In the genomic region with DNA sequence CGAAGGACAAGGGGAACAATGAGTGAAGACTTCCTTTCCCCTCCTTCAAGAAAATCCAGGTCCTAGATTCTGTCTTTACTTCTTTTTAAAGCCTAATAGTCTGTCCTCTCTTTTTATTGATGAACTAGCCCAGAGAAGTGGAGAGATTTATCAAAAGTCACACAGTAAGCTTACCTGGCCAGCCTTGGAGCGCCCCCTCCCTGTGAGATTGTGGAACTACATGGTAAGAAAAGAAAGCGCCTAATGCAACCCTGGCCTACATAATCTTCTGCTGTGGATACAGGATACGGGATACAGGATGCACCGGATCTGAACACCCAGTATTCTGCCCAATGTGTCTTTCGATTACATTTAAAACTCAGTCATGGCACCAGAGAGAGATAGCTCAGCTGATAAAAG, we compare ENCODE assay signal across 9 mouse cellular contexts.
A peak's percentile ranks its signal among the peaks of the same experiment; 100 is the strongest.
DNase-seq lines count a peak whose midpoint lies in the region; ATAC-seq and TF ChIP-seq lines count a peak whose summit lies in the region.
"Had no signal": no experiment of that assay in that cellular context is flagged by ENCODE, and none has a peak within 500 bp of the region (broad histone marks: within the 10 kb centered on the region; RNA-seq: fewer than 3 reads in every experiment).

No protein-coding gene starts in this region.

- H3K27ac ChIP-seq in hindbrain, postnatal 0 days = no peak overlapping the region
- no peak overlapping the region for H3K27ac ChIP-seq in hindbrain, embryonic 12.5 days
- H3K27ac ChIP-seq: macrophage had no signal

- H3K4me2 ChIP-seq in hindbrain, postnatal 0 days (ENCODE audit: low read depth, low read length) = no peak overlapping the region
- no peak overlapping the region for H3K4me2 ChIP-seq in hindbrain, embryonic 12.5 days (replicated peaks)

- 74% methylated on average over 6 of the region's 6 CpGs for WGBS in hindbrain, postnatal 0 days
- 62% methylated on average over 6 of the region's 6 CpGs for WGBS in hindbrain, embryonic 12.5 days

- DNase-seq in hindbrain, postnatal 0 days (ENCODE audit: low spot score) = no peak
- DNase-seq in A20 (ENCODE audit: low read depth, low spot score) = peak; percentile 48
- DNase-seq in NIH3T3 (ENCODE audit: low read depth) = peak; percentile 27
- DNase-seq in lung, postnatal 36 days = peak; percentile 14
- DNase-seq in cerebellum, adult 9-11 months = no peak
- DNase-seq in left cerebral cortex, adult 18-20 months (ENCODE audit: low spot score in 2 of 2) = no peak
- DNase-seq in adrenal gland, postnatal 4 days (ENCODE audit: low spot score in 2 of 2) = no peak

- H3K4me3 ChIP-seq in hindbrain, postnatal 0 days (ENCODE audit: low read length) = no peak overlapping the region
- no peak overlapping the region for H3K4me3 ChIP-seq in hindbrain, embryonic 12.5 days

- no peak for ATAC-seq in hindbrain, postnatal 0 days
- ATAC-seq in hindbrain, embryonic 12.5 days (ENCODE audit: low FRiP score) = no peak

- H3K4me1 ChIP-seq in hindbrain, postnatal 0 days (ENCODE audit: insufficient read depth, low read length) = no peaks in the 10 kb centered on the region
- H3K4me1 ChIP-seq in hindbrain, embryonic 12.5 days = peaks cover 22% of the 10 kb centered on the region

- no peaks in the 10 kb centered on the region for H3K9me3 ChIP-seq in hindbrain, postnatal 0 days (ENCODE audit: low read length)
- no peaks in the 10 kb centered on the region for H3K9me3 ChIP-seq in hindbrain, embryonic 12.5 days (replicated peaks)

- no peaks in the 10 kb centered on the region for H3K36me3 ChIP-seq in hindbrain, postnatal 0 days (ENCODE audit: insufficient read depth, low read length)
- no peaks in the 10 kb centered on the region for H3K36me3 ChIP-seq in hindbrain, embryonic 12.5 days

- TF ChIP-seq CTCF in hindbrain, postnatal 0 days (IDR thresholded peaks at IDR 0.05; ENCODE audit: low read depth) = peak; percentile 41

- no peak overlapping the region for H3K9ac ChIP-seq in hindbrain, postnatal 0 days (replicated peaks; ENCODE audit: low read length)
- H3K9ac ChIP-seq in hindbrain, embryonic 12.5 days = no peak overlapping the region

- H3K27me3 ChIP-seq in hindbrain, postnatal 0 days (ENCODE audit: insufficient read depth, low read length) = no peaks in the 10 kb centered on the region; the same call in 1 of the 2 replicates
- peaks cover 17% of the 10 kb centered on the region for H3K27me3 ChIP-seq in hindbrain, embryonic 12.5 days

Comparison
In these comparisons a context has a peak if more than half of its experiments do, and no peak if none do; other contexts are left out.
1. DNase-seq: peak in A20 (single experiment), NIH3T3 (single experiment) and lung, postnatal 36 days (single experiment); none in hindbrain, postnatal 0 days (single experiment), cerebellum, adult 9-11 months (single experiment), left cerebral cortex, adult 18-20 months (0 of 2) and adrenal gland, postnatal 4 days (0 of 2).